Mouse (Mus musculus): Measurements from ENCODE around the gene Ywhah.

GRCm38 (mm10) chr5:33005442-33006145, 13.0 kb upstream of the Ywhah start:
- no peak for TF ChIP-seq CTCF (IDR thresholded peaks at IDR 0.05; ENCODE audit: extremely low read depth, insufficient read depth, low read length)
- no peak for TF ChIP-seq POLR2A (IDR thresholded peaks at IDR 0.05; ENCODE audit: extremely low read depth, insufficient read depth, low read length)

Data from cortical plate, adult 2 months (tissue).